Comparison of ENCODE assay signal across 8 mouse cellular contexts in genomic region chr13:58066496-58067389, GRCm38 (mm10). TPM values are rescaled to one million over a fixed set of nuclear protein-coding genes. Genes with fewer than 3 reads are reported as not detected.
DNase-seq lines count a peak whose midpoint lies in the region; ATAC-seq and TF ChIP-seq lines count a peak whose summit lies in the region.

No protein-coding gene starts in this region.

- DNase-seq in embryo, embryonic 10 days (ENCODE audit: low spot score), result peak; percentile 41
- no peak for DNase-seq in embryo, embryonic 9.5 days (ENCODE audit: extremely low spot score)
- peak; percentile 34 to 63 for DNase-seq in adrenal gland, postnatal 36 days
- peak; percentile 71 for DNase-seq in kidney, postnatal 0 days (ENCODE audit: low spot score)
- DNase-seq in lung, postnatal 25 days (ENCODE audit: low spot score), result peak; percentile 57
- DNase-seq in yolk sac, embryonic 10.5 days (ENCODE audit: low spot score), result peak; percentile 60
- no peak for DNase-seq in layer of hippocampus, adult 11-12 months (ENCODE audit: low spot score)

- no peaks in the 10 kb centered on the region for H3K36me3 ChIP-seq in heart, embryonic 15.5 days
- 0 out of 2 replicates have a peak, but pooled peaks cover 8% of the 10 kb centered on the region for H3K36me3 ChIP-seq in kidney, postnatal 0 days (ENCODE audit: insufficient read depth, low read length)

- H3K27ac ChIP-seq in heart, embryonic 15.5 days, result peak overlapping the region; percentile 89
- peak overlapping the region; percentile 96 for H3K27ac ChIP-seq in kidney, postnatal 0 days

- no peaks in the 10 kb centered on the region for H3K9me3 ChIP-seq in heart, embryonic 15.5 days (replicated peaks)
- H3K9me3 ChIP-seq in kidney, postnatal 0 days (replicated peaks; ENCODE audit: low read length), result no peaks in the 10 kb centered on the region

- H3K4me3 ChIP-seq in heart, embryonic 15.5 days, result 0 out of 2 replicates have a peak overlapping the region, but pooled peaks have one; percentile 1
- no peak overlapping the region for H3K4me3 ChIP-seq in kidney, postnatal 0 days (replicated peaks; ENCODE audit: low read depth, low read length)

- peak; percentile 69 for ATAC-seq in heart, embryonic 15.5 days (replicated peaks; ENCODE audit: insufficient number of reproducible peaks, insufficient read depth, low FRiP score, low read depth)
- ATAC-seq in kidney, postnatal 0 days (replicated peaks; ENCODE audit: low FRiP score, low read depth), result peak; percentile 51

- WGBS in heart, embryonic 15.5 days, result 36% methylated on average over 14 of the region's 14 CpGs
- WGBS in kidney, postnatal 0 days, result 30% methylated on average over 14 of the region's 14 CpGs

- H3K27me3 ChIP-seq in heart, embryonic 15.5 days, result no peaks in the 10 kb centered on the region
- no peaks in the 10 kb centered on the region for H3K27me3 ChIP-seq in kidney, postnatal 0 days (ENCODE audit: insufficient read depth, low read length)

- H3K4me2 ChIP-seq in heart, embryonic 15.5 days, result peak overlapping the region; percentile 42
- H3K4me2 ChIP-seq in kidney, postnatal 0 days (ENCODE audit: low read length), result peak overlapping the region; percentile 36

- TF ChIP-seq CTCF in kidney, postnatal 0 days (IDR thresholded peaks at IDR 0.05; ENCODE audit: low read depth), result no peak

- no peak overlapping the region for H3K9ac ChIP-seq in heart, embryonic 15.5 days
- no peak overlapping the region; the same call in 1 of the 2 replicates for H3K9ac ChIP-seq in kidney, postnatal 0 days (ENCODE audit: low read depth, low read length)

- H3K4me1 ChIP-seq in heart, embryonic 15.5 days (replicated peaks), result peaks cover 52% of the 10 kb centered on the region
- H3K4me1 ChIP-seq in kidney, postnatal 0 days (replicated peaks; ENCODE audit: insufficient read depth, low read length), result peaks cover 35% of the 10 kb centered on the region

RNA-seq across cellular contexts. Expression of gene Klhl3, which starts 46.6 kb away (rescaled TPM):
- total RNA-seq in adrenal gland, postnatal 36 days (2021), result 1 to 10 TPM; 1.5 to 1.9 TPM
- polyA plus RNA-seq in heart, embryonic 15.5 days (2015; fragmentation: Nextera tagmentation; extraction: Ambion mirVana), result 7.1 and 7.2 TPM in 2 replicates
- 10.7 and 12.3 TPM in 2 replicates for polyA plus RNA-seq in kidney, postnatal 0 days (2015; fragmentation: Nextera tagmentation; extraction: Ambion mirVana)

Comparison
In these comparisons a context has a peak if more than half of its experiments do, and no peak if none do; other contexts are left out.
1. DNase-seq: peak in embryo, embryonic 10 days (single experiment), adrenal gland, postnatal 36 days (2 of 2), kidney, postnatal 0 days (single experiment), lung, postnatal 25 days (single experiment) and yolk sac, embryonic 10.5 days (single experiment); none in embryo, embryonic 9.5 days (single experiment) and layer of hippocampus, adult 11-12 months (single experiment).